16 mouse cellular contexts compared by ENCODE assay signal in the genomic region with DNA sequence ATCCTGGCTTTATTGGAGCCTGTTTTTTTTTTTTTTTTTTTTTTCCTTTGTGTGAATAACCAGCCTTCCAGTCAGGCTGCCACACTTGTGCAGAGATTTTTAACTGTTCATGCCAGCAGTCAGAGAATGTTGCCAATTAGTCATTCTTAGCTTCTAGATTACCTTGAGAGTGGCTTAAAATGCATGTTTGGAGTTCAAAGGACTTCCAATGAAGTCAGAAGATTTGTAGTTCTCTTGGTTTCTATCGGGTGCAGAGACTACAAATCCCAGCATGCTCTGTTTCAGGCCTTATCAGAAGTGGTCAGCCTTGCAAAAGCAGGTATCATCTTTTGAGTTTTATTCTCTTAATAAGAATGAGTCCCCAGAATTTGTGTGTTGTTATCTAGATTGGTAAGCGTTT.
A peak's percentile ranks its signal among the peaks of the same experiment; 100 is the strongest.
DNase-seq lines count a peak whose midpoint lies in the region; ATAC-seq and TF ChIP-seq lines count a peak whose summit lies in the region.
"Had no signal": no experiment of that assay in that cellular context is flagged by ENCODE, and none has a peak within 500 bp of the region (broad histone marks: within the 10 kb centered on the region; RNA-seq: fewer than 3 reads in every experiment).

No protein-coding gene starts in this region.

- no peak overlapping the region for H3K4me3 ChIP-seq in forebrain, embryonic 15.5 days
- H3K4me3 ChIP-seq in forebrain, embryonic 11.5 days (ENCODE audit: low read depth, low read length) = no peak overlapping the region
- no peak overlapping the region for H3K4me3 ChIP-seq in midbrain, embryonic 14.5 days (replicated peaks; ENCODE audit: low read depth, low read length)
- H3K4me3 ChIP-seq in midbrain, embryonic 13.5 days (replicated peaks) = no peak overlapping the region
- no peak overlapping the region for H3K4me3 ChIP-seq in forebrain, postnatal 0 days (ENCODE audit: low read depth, low read length)
- H3K4me3 ChIP-seq: embryonic facial prominence, embryonic 12.5 days; heart, embryonic 10.5 days; midbrain, embryonic 12.5 days had no signal

- no peak overlapping the region for H3K9ac ChIP-seq in forebrain, embryonic 15.5 days (replicated peaks)
- no peak overlapping the region for H3K9ac ChIP-seq in forebrain, embryonic 11.5 days (ENCODE audit: low read length)
- no peak overlapping the region for H3K9ac ChIP-seq in midbrain, embryonic 14.5 days (replicated peaks; ENCODE audit: low read length)
- no peak overlapping the region for H3K9ac ChIP-seq in midbrain, embryonic 13.5 days (replicated peaks)
- H3K9ac ChIP-seq in forebrain, postnatal 0 days = no peak overlapping the region
- H3K9ac ChIP-seq: embryonic facial prominence, embryonic 12.5 days; midbrain, embryonic 12.5 days had no signal

- no peaks in the 10 kb centered on the region for H3K9me3 ChIP-seq in forebrain, embryonic 15.5 days
- H3K9me3 ChIP-seq in forebrain, embryonic 11.5 days (ENCODE audit: control insufficient read depth, low read length) = no peaks in the 10 kb centered on the region
- H3K9me3 ChIP-seq in midbrain, embryonic 14.5 days (ENCODE audit: control insufficient read depth, low read length) = no peaks in the 10 kb centered on the region
- H3K9me3 ChIP-seq in midbrain, embryonic 13.5 days = no peaks in the 10 kb centered on the region
- no peaks in the 10 kb centered on the region for H3K9me3 ChIP-seq in forebrain, postnatal 0 days (ENCODE audit: low read length)
- H3K9me3 ChIP-seq: embryonic facial prominence, embryonic 12.5 days; heart, embryonic 10.5 days; midbrain, embryonic 12.5 days had no signal

- no peaks in the 10 kb centered on the region for H3K27me3 ChIP-seq in forebrain, embryonic 15.5 days
- no peaks in the 10 kb centered on the region for H3K27me3 ChIP-seq in forebrain, embryonic 11.5 days (ENCODE audit: control insufficient read depth, insufficient read depth, low read length)
- H3K27me3 ChIP-seq in midbrain, embryonic 14.5 days (ENCODE audit: control insufficient read depth, insufficient read depth, low read length) = no peaks in the 10 kb centered on the region
- H3K27me3 ChIP-seq in midbrain, embryonic 13.5 days = no peaks in the 10 kb centered on the region
- H3K27me3 ChIP-seq in forebrain, postnatal 0 days (ENCODE audit: insufficient read depth, low read length) = no peaks in the 10 kb centered on the region
- H3K27me3 ChIP-seq: embryonic facial prominence, embryonic 12.5 days; midbrain, embryonic 12.5 days had no signal

- 69% methylated on average over 2 of the region's 2 CpGs for WGBS in forebrain, embryonic 15.5 days
- WGBS in forebrain, embryonic 11.5 days = 87% methylated on average over 2 of the region's 2 CpGs
- WGBS in midbrain, embryonic 14.5 days = 82% methylated on average over 2 of the region's 2 CpGs
- WGBS in midbrain, embryonic 13.5 days = 88% methylated on average over 2 of the region's 2 CpGs
- WGBS in forebrain, postnatal 0 days = 63% methylated on average over 2 of the region's 2 CpGs

- no peak overlapping the region for H3K4me2 ChIP-seq in forebrain, embryonic 15.5 days (replicated peaks)
- no peak overlapping the region for H3K4me2 ChIP-seq in forebrain, embryonic 11.5 days (ENCODE audit: low read depth, low read length, severe bottlenecking)
- no peak overlapping the region for H3K4me2 ChIP-seq in midbrain, embryonic 14.5 days (ENCODE audit: low read length)
- no peak overlapping the region for H3K4me2 ChIP-seq in midbrain, embryonic 13.5 days (replicated peaks)
- no peak overlapping the region for H3K4me2 ChIP-seq in forebrain, postnatal 0 days (ENCODE audit: low read depth)
- H3K4me2 ChIP-seq: embryonic facial prominence, embryonic 12.5 days; midbrain, embryonic 12.5 days had no signal

- no peak for DNase-seq in forebrain, embryonic 11.5 days (ENCODE audit: low spot score)
- DNase-seq in midbrain, embryonic 14.5 days = peak; percentile 32
- peak; percentile 22 for DNase-seq in adrenal gland, postnatal 14 days
- DNase-seq in forebrain, postnatal 0 days = peak; percentile 44
- DNase-seq in lung, postnatal 36 days = no peak
- DNase-seq: cerebellum, adult 18-20 months; kidney, adult 11 months; thymus, postnatal 25 days had no signal

- ATAC-seq in forebrain, embryonic 15.5 days (replicated peaks) = no peak
- no peak for ATAC-seq in forebrain, embryonic 11.5 days (replicated peaks; ENCODE audit: low FRiP score)
- ATAC-seq in midbrain, embryonic 14.5 days (ENCODE audit: low FRiP score, low TSS enrichment) = no peak
- no peak for ATAC-seq in midbrain, embryonic 13.5 days
- ATAC-seq in forebrain, postnatal 0 days = peak; percentile 30; the same call in 1 of the 2 replicates
- ATAC-seq in megakaryocyte progenitor cell, adult 5-6 weeks (replicated peaks; ENCODE audit: poor library complexity) = no peak

- peaks cover 53% of the 10 kb centered on the region for H3K4me1 ChIP-seq in forebrain, embryonic 15.5 days
- H3K4me1 ChIP-seq in forebrain, embryonic 11.5 days (replicated peaks; ENCODE audit: control insufficient read depth, insufficient read depth, low read length) = no peaks in the 10 kb centered on the region
- no peaks in the 10 kb centered on the region for H3K4me1 ChIP-seq in midbrain, embryonic 14.5 days (ENCODE audit: control insufficient read depth, insufficient read depth, low read length)
- H3K4me1 ChIP-seq in midbrain, embryonic 13.5 days (replicated peaks) = peaks cover 2% of the 10 kb centered on the region; the same call in 1 of the 2 replicates
- H3K4me1 ChIP-seq in forebrain, postnatal 0 days (ENCODE audit: insufficient read depth) = peaks cover 12% of the 10 kb centered on the region; the same call in 1 of the 2 replicates
- H3K4me1 ChIP-seq: embryonic facial prominence, embryonic 12.5 days; heart, embryonic 10.5 days; midbrain, embryonic 12.5 days had no signal

- no peak for TF ChIP-seq CTCF in forebrain, postnatal 0 days (IDR thresholded peaks at IDR 0.05; ENCODE audit: low read depth)

- H3K27ac ChIP-seq in forebrain, embryonic 15.5 days (replicated peaks) = peak overlapping the region; percentile 75
- H3K27ac ChIP-seq in forebrain, embryonic 11.5 days (ENCODE audit: low read depth, low read length) = no peak overlapping the region
- H3K27ac ChIP-seq in midbrain, embryonic 14.5 days (replicated peaks; ENCODE audit: low read depth, low read length) = no peak overlapping the region
- H3K27ac ChIP-seq in midbrain, embryonic 13.5 days = no peak overlapping the region
- H3K27ac ChIP-seq in forebrain, postnatal 0 days (ENCODE audit: low read depth, low read length) = 0 out of 2 replicates have a peak overlapping the region, but pooled peaks have one; percentile 10
- H3K27ac ChIP-seq: embryonic facial prominence, embryonic 12.5 days; heart, embryonic 10.5 days; kidney, postnatal 0 days; macrophage; midbrain, embryonic 12.5 days had no signal

- H3K36me3 ChIP-seq in forebrain, embryonic 15.5 days = no peaks in the 10 kb centered on the region
- H3K36me3 ChIP-seq in forebrain, embryonic 11.5 days (ENCODE audit: control insufficient read depth, insufficient read depth, low read length) = no peaks in the 10 kb centered on the region
- H3K36me3 ChIP-seq in midbrain, embryonic 14.5 days (ENCODE audit: control insufficient read depth, insufficient read depth, low read length) = no peaks in the 10 kb centered on the region
- no peaks in the 10 kb centered on the region for H3K36me3 ChIP-seq in midbrain, embryonic 13.5 days
- H3K36me3 ChIP-seq in forebrain, postnatal 0 days (ENCODE audit: insufficient read depth) = no peaks in the 10 kb centered on the region
- H3K36me3 ChIP-seq: embryonic facial prominence, embryonic 12.5 days; heart, embryonic 10.5 days; midbrain, embryonic 12.5 days had no signal

Comparison
In these comparisons a context has a peak if more than half of its experiments do, and no peak if none do; other contexts are left out.
1. H3K27ac ChIP-seq: peak in forebrain, embryonic 15.5 days (single experiment) and forebrain, postnatal 0 days (single experiment); none in forebrain, embryonic 11.5 days (single experiment), midbrain, embryonic 14.5 days (single experiment) and midbrain, embryonic 13.5 days (single experiment).
2. DNase-seq: peak in midbrain, embryonic 14.5 days (single experiment), adrenal gland, postnatal 14 days (single experiment) and forebrain, postnatal 0 days (single experiment); none in forebrain, embryonic 11.5 days (single experiment) and lung, postnatal 36 days (single experiment).